Mouse (Mus musculus) CD4-positive naive resting alpha-beta T cell, adult 76 days (primary cell): ENCODE data around the gene Dbil5. TPM values are rescaled to one million over a fixed set of nuclear protein-coding genes. Genes with fewer than 3 reads are reported as not detected.

ENCODE experiments used
- total RNA-seq: library from RNA; stranded (reverse); gene quantifications from one replicate; pipeline ENCODE4 v1.2.4, GENCODE M21; 2023

Gene Dbil5
- total RNA-seq = not detected

DNA sequence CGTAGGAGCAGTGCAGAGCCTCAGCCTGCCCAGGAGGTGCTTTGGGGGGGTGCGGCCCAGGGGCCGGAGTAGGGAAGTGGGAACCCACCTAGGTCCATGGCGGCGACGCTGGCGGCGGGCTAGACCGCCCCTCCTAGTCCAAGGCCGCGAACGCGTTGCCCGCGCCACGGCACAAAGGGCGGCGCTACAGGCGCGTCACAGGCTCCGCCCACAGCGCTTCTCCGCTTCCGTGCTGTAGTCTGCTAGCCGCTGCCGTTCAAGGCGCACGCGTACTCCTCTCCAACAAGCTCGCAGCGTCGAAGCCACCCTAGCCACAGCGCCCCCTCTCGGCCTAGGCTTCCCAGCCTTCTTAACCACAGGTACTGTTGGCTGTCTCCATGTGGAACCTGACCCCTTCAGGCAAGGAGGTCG is at the start of gene Dbil5, which contains the start of gene Gemin4:
TSS of gene Dbil5 (plus strand) at position 219 of the 411 bp plus-strand sequence.
TSS of gene Gemin4 (minus strand) at position 275 of the 411 bp plus-strand sequence.

GRCm38 (mm10) chr11:76179495-76180145 is 37.8 kb upstream of the Dbil5 start, which contains the start of the genes Vps53 and Fam57a:
Vps53 (minus strand) TSS chr11:76179647.
Fam57a (plus strand) TSS chr11:76179671.

GRCm38 (mm10) chr11:76242901-76243810 is 25.7 kb downstream of the Dbil5 start, which contains the start of the genes Mrm3 and Glod4:
Mrm3 (plus strand) TSS chr11:76243715.
Glod4 (minus strand) TSS chr11:76243725.

Other genes with a start within 250 kb of the Dbil5 start
- gene 1700016K19Rik, start 217.7 kb upstream of the Dbil5 start, total RNA-seq = not detected
- gene Rflnb, start 189.8 kb upstream of the Dbil5 start, total RNA-seq = 72.9 TPM
- gene Vps53, start 38.0 kb upstream of the Dbil5 start, total RNA-seq = 59.5 TPM
- 3.7 TPM for gene Fam57a, start 37.9 kb upstream of the Dbil5 start, total RNA-seq
- 4.7 TPM for gene Gemin4, start 56 bp downstream of the Dbil5 start, total RNA-seq
- gene Mrm3, start 26.1 kb downstream of the Dbil5 start, total RNA-seq = 13.3 TPM
- gene Glod4, start 26.1 kb downstream of the Dbil5 start, total RNA-seq = 14.7 TPM
- 7.4 TPM for gene Nxn, start 181.5 kb downstream of the Dbil5 start, total RNA-seq
- gene Timm22, start 189.3 kb downstream of the Dbil5 start, total RNA-seq = 14.7 TPM